Mouse (Mus musculus) heart, postnatal 14 days (tissue): ENCODE results near the gene Nectin2. TPM values are rescaled to one million over a fixed set of nuclear protein-coding genes. Genes with fewer than 3 reads are reported as not detected.

Source experiments
- DNase-seq, 2 experiments: peaks; one replicate each; pipeline ENCODE4 v3.0.0; 2021 to 2022
- intact Hi-C: fragments of 180-260 bp; cut with DNase I; formaldehyde crosslinking; loops from one replicate; pipeline ENCODE4 v1.15.1; 2025
- total RNA-seq, 2 experiments: library from RNA; stranded (reverse); gene quantifications; 2 replicates each; pipeline ENCODE4 v1.2.3; 2021

Nectin2 gene
- total RNA-seq, 2 experiments from 2014 or later, result 37.2 to 39.7 TPM

- intact Hi-C loops, result no loop called here
- DNase-seq, result peak; percentile 91 to 94
These were observed 20.1 kb upstream of the Nectin2 start for GRCm38 (mm10) chr7:19770375-19770754.

- intact Hi-C loops, result no loop called here
- DNase-seq, result peak in 1 of 2 experiments; percentile 38
These were observed 19.4 kb upstream of the Nectin2 start for GRCm38 (mm10) chr7:19769434-19770374.

DNA sequence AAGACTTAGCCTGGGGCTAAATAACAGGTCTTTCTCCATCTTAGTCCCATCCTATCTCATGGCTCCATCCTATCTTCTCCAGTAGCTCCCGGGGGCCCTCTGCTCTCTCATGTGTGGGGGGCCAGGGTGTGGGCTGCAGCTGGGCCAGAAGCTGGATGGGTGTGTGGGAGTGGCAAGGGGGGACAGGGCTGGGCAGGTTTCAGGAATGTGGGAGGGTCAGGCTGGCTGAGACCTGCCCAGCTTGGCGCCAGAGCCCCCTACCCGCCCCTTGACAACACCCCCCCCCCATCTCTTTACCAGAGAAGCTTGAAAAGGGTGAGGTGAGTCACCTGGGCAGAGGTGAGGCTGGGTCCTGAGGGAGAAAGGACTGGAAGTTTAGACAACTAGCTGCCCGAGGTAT lies 18.7 kb upstream of the Nectin2 start:
- intact Hi-C loops, result no loop called here

DNA sequence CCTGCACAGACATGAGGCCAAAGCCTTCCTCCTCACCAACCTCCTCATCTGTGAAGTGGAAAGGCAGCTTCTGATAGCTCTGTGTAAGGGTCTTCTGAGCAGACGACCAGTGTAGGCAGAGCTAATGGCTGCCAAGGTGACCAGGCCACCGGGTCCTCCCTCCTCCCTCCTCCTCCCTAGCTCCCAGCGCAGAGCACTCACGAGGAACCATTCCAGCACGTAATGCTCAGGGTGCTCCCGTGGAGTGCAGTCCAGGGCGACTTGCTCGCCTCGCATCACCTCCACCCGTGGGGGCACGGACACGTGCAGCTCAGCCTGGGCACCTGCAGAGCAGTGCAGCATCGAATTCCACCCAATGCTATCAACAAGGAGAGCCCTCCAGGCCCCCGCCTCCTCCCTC lies 18.0 kb upstream of the Nectin2 start:
- peak in 1 of 2 experiments; percentile 25 for DNase-seq
- intact Hi-C loops, result no loop called here

More for the DNA sequence above, 18.7 kb upstream of the Nectin2 start:
- no peak for DNase-seq

GRCm38 (mm10) chr7:19764581-19764980 lies 14.3 kb upstream of the Nectin2 start:
- intact Hi-C loops, result no loop called here
- DNase-seq, result peak in 1 of 2 experiments; percentile 36

- DNase-seq, result peak in 1 of 2 experiments; percentile 35
- intact Hi-C loops, result no loop called here
These were observed 13.7 kb upstream of the Nectin2 start for GRCm38 (mm10) chr7:19763829-19764477.

DNA sequence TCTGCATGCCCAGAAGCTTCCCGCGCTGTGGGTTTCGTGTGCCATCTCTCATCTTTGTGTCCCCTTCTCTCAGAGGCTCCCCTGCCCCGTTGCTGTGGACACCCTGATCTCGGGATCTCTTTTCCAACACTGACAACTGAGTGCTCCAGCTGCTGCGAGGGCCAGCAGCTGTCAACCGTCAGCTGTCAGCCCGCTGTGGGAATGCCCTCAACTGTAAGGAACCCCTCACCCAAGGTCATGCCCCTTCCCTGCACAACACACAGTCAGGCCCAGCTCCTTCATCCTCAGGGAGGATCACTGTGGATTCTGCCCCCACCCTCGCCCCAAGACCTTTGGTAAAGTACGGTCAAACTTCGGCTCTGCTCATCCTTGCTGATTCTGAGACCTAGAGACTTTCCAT lies 12.0 kb upstream of the Nectin2 start:
- no peak for DNase-seq
- intact Hi-C loops, result no loop called here

DNA sequence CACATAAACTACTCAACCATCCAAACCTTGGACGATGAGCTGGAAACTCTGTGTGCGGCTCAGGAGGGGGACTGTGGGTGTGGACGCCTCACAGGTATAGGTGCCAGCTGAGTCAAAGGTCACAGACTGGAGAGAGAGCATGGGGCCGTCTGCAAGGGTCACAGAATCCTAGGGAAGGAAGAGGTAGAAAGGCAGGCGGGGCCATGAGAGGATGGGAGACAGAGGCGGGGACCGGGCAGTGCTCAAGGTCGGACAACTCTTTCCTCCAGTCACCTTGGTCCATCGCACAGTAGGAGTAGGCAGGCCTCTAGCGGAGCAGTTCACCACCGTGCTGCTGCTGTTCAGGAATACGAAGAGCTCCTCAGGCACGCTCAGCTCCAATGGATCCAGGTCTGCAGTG lies 9.7 kb upstream of the Nectin2 start:
- DNase-seq, result peak in 1 of 2 experiments; percentile 41
- intact Hi-C loops, result no loop called here

GRCm38 (mm10) chr7:19758623-19759022 lies 8.3 kb upstream of the Nectin2 start:
- no peak for DNase-seq
- intact Hi-C loops, result no loop called here

DNA sequence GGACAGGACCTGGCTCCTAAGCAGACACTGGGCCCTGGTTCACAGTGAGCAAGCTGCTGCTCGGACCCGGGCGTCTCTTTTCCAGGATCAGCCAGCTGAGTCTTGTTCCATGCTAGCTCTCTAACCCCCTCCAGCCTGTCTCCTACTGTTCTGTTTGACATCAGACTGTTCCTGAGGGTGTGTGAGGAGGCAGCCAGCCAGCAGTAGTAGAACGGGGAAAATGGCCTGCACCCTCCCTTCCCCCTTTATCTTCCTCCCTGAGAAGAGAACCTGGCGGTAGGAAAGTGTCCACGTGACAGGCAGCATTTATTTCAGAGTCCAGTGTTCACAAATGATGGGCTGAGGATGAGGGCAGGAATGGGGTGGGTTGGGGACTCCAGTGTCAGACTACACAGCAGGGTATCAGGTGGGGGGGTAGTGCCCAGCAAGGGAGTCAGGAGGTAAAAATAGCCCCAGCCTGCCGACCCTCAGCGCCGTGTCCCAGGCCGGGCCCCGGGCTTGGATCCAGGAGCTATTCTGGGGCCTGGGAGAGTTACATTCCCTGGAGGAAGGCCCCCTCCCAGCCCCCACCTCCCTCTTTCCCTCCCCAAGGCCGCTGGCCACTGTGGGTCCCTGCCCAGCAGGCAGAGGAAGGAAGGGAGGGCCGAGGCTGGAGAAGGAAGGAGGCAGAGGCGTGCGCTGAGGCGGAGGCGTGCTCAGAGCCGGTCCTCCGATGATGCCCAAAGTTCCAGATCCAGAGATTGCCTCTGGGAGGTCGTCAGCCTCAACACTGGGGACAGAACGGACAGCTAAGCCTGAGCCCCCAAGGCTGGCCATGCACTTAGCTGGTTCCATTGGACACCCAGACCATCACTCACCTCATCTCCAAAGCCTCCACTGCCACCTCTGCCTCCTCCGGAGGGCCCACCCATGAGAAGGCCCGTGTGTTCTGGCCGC lies 5.8 kb upstream of the Nectin2 start:
- intact Hi-C loops, result no loop called here
- DNase-seq, result peak; percentile 89 to 91

DNA sequence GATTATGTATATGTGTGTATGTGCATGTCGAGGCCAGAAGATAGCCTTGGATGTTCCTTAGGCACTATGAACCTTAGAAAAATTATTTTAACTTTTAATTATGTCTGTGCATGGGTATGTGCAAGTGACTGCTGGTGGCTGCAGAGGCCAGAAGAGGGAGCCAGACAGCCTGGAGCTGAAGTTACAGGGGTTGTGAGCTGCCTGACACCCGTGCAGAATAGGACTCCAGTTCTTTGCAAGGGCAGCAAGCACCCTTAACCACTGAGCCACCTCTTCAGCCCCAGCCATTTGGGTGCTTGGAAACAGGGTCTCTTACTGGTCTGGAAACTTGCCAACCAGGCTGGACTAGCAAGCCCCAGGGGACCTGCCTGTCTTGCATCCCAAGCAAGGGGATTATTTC lies 4.7 kb upstream of the Nectin2 start:
- intact Hi-C loops, result no loop called here
- DNase-seq, result peak in 1 of 2 experiments; percentile 40

GRCm38 (mm10) chr7:19754065-19754464 lies 3.8 kb upstream of the Nectin2 start:
- DNase-seq, result no peak
- intact Hi-C loops, result loop anchor here (5.0 kb wide), 1 partner anchor 118 kb away; no protein-coding TSS in a partner anchor

DNA sequence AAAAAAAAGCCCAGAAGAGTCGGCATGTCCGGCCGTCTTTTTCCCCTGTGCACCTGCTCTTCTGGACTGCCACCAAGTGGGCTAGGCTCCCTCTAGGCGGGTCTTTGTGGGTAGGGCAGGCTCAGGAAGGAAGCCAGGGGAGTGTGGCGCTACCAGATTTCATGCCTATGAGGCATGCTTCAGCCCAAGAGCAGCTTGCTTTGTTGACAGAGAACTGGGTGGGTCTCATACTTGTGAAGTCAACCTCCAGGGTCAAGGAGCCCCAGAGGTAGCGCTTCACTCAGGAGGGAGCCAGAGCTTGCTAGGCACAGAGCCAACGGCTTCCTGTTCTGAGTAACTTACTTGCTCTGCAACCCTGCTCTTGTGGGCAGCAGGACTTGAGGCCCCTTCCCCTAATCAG lies 3.3 kb upstream of the Nectin2 start:
- intact Hi-C loops, result loop anchor here (5.0 kb wide), 1 partner anchor 119 kb away; no protein-coding TSS in a partner anchor
- peak; percentile 56 to 59 for DNase-seq

- intact Hi-C loops, result loop anchor here (5.0 kb wide), 1 partner anchor 120 kb away; no protein-coding TSS in a partner anchor
- peak in 1 of 2 experiments; percentile 43 for DNase-seq
These were observed 2.4 kb upstream of the Nectin2 start for GRCm38 (mm10) chr7:19752652-19753051.

- no peak for DNase-seq
- intact Hi-C loops, result loop anchor here (5.0 kb wide), 1 partner anchor 121 kb away; no protein-coding TSS in a partner anchor
These were observed 744 bp upstream of the Nectin2 start for GRCm38 (mm10) chr7:19751070-19751383.

DNA sequence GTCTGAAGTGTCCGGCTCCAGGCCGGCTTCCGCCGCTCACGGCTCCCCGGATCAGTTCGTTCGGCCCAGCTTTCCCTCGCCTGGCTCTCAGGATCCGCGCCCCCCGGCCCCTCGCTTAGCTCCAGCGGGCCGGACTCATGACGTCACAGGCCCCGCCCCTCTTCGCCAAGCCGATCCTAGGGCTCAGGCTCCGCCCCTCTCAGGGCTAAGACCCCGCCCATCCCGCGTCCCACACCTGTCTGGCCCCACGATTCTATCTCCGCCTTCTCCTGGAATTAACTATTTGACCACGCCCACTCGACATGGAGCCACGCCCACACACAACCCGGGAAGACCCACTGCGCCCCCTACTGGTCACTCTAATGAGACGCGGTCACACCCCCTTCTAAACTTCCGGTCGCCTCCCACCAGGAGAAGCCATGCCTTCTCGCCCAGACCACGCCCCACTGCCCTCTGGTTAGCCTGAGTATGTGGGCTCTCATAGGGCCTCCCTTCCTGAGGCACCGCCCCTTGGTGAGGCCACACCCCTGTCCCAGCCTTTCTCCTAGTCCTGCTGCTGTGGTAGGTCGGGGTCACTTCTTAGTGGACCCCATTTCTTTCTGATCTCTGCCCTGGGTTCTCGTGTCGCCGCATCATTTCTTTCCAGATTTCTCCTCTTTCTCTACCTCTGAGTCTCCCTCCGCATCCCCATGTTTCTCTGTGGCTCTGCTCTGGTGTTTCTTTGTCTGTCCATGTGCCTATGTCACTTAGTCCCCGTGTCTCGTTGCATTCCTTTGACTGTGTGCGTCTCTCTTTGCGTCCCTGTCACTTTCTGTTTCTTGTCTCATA lies 680 bp downstream of the Nectin2 start:
- intact Hi-C loops, result loop anchor here (1.0 to 5.0 kb wide), 4 partner anchors 33 to 123 kb away; no protein-coding TSS in a partner anchor
- DNase-seq, result peak; percentile 94 to 97

GRCm38 (mm10) chr7:19748219-19749195 lies 1.8 kb downstream of the Nectin2 start:
- DNase-seq, result peak in 1 of 2 experiments; percentile 55
- intact Hi-C loops, result loop anchor here (1.0 kb wide), 1 partner anchor 32 kb away; no protein-coding TSS in a partner anchor
